Mouse (Mus musculus): ENCODE measurements at regions not wholly inside any gene's neighbourhood (a gene's known extent, or its start where the extent isn't known, plus 50 kb on each side); places are given as distances from the start of the nearest gene placed in this dataset.

DNA sequence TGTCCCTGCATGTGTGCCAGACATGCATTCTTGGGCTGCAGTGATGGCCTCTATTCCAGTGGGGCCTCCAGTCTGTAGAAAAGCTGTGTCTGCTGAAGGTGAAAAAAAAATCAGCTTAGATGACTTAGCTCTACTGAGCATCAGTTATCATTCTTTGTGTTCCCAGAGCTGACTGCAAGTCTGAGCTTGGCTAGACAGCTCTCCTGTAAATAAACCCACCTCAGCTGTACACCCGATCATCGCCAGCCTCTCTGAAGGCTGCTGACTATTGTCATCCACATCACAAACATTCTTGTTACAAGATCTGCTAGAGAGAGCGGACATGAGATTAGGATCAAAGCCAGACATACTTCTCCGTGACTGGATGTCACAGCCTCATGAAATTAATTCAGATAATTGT lies 504.2 kb downstream of the Dcdc2c start:
- no peak for ATAC-seq
- H3K4me1 ChIP-seq: no peaks in the 10 kb centered on the region
- WGBS (ENCODE audit: insufficient replicate concordance): 59% methylated on average over 4 of the region's 4 CpGs

GRCm38 (mm10) chr12:28038161-28038911 lies 513.9 kb downstream of the Dcdc2c start:
- Histone ChIP-seq H3K4me3 (no peak overlapping the region), H3K27me3 (replicated peaks) (no peaks in the 10 kb centered on the region), H3K9ac (no peak overlapping the region), H3K4me1 (no peaks in the 10 kb centered on the region), H3K36me3 (no peaks in the 10 kb centered on the region), H3K4me2 (no peak overlapping the region), H3K27ac (no peak overlapping the region), H3K9me3 (replicated peaks) (no peaks in the 10 kb centered on the region)
- ATAC-seq: no peak
- WGBS (ENCODE audit: insufficient replicate concordance): 55% methylated on average over 7 of the region's 7 CpGs

More for the DNA sequence above, 504.2 kb downstream of the Dcdc2c start:
- no peaks in the 10 kb centered on the region for H3K36me3 ChIP-seq
- no peak overlapping the region for H3K9ac ChIP-seq
- no peak overlapping the region for H3K4me3 ChIP-seq
- no peaks in the 10 kb centered on the region for H3K9me3 ChIP-seq (replicated peaks)
- H3K27ac ChIP-seq: no peak overlapping the region
- no peaks in the 10 kb centered on the region for H3K27me3 ChIP-seq (replicated peaks)
- no peak overlapping the region for H3K4me2 ChIP-seq

DNA sequence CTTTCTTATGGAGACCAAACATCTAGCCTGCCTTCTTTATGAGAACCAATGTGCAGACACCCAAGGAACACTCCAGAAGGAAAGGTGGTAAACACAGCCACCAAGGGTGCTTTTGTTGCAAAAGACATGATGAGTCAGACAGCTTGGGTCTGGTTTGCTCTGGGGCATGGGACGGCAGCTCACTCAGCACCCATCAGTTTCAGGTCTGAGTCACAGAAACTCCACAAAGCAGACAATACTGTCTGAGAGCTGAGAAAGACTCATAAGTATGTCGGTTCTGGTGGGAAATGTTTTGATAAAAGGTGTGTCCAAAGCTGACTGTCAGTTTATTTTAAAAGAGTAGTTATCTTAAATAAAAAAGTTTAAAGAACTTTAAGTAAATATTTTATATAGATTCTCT lies 553.0 kb downstream of the Dcdc2c start:
- ATAC-seq: no peak
- Histone ChIP-seq H3K27ac (no peak overlapping the region), H3K4me2 (no peak overlapping the region), H3K4me3 (no peak overlapping the region), H3K9me3 (replicated peaks) (no peaks in the 10 kb centered on the region), H3K4me1 (no peaks in the 10 kb centered on the region), H3K9ac (no peak overlapping the region), H3K27me3 (replicated peaks) (no peaks in the 10 kb centered on the region), H3K36me3 (no peaks in the 10 kb centered on the region)
- WGBS (ENCODE audit: insufficient replicate concordance): 68% methylated on average over 2 of the region's 2 CpGs

GRCm38 (mm10) chr12:27992152-27992551 lies 560.0 kb downstream of the Dcdc2c start:
- H3K4me2 ChIP-seq: no peak overlapping the region
- H3K9me3 ChIP-seq (replicated peaks): no peaks in the 10 kb centered on the region
- H3K36me3 ChIP-seq: no peaks in the 10 kb centered on the region
- no peak overlapping the region for H3K9ac ChIP-seq
- ATAC-seq: no peak
- no peaks in the 10 kb centered on the region for H3K4me1 ChIP-seq
- no peak overlapping the region for H3K27ac ChIP-seq
- no peaks in the 10 kb centered on the region for H3K27me3 ChIP-seq (replicated peaks)
- 24% methylated on average over 3 of the region's 3 CpGs for WGBS (ENCODE audit: insufficient replicate concordance)
- H3K4me3 ChIP-seq: no peak overlapping the region

- Histone ChIP-seq H3K27me3 (replicated peaks) (no peaks in the 10 kb centered on the region), H3K4me3 (no peak overlapping the region), H3K9ac (no peak overlapping the region), H3K4me1 (no peaks in the 10 kb centered on the region), H3K27ac (no peak overlapping the region), H3K36me3 (no peaks in the 10 kb centered on the region), H3K9me3 (replicated peaks) (no peaks in the 10 kb centered on the region), H3K4me2 (no peak overlapping the region)
- 74% methylated on average over 3 of the region's 3 CpGs for WGBS (ENCODE audit: insufficient replicate concordance)
- no peak for ATAC-seq
Observed at GRCm38 (mm10) chr12:27984261-27984841, 567.8 kb downstream of the Dcdc2c start.

- H3K27me3 ChIP-seq (replicated peaks): no peaks in the 10 kb centered on the region
- H3K4me1 ChIP-seq: no peaks in the 10 kb centered on the region
- no peak overlapping the region for H3K27ac ChIP-seq
- no peak for ATAC-seq
- no peak overlapping the region for H3K4me2 ChIP-seq
- no peaks in the 10 kb centered on the region for H3K36me3 ChIP-seq
- no peaks in the 10 kb centered on the region for H3K9me3 ChIP-seq (replicated peaks)
- H3K4me3 ChIP-seq: no peak overlapping the region
- WGBS (ENCODE audit: insufficient replicate concordance): 64% methylated on average over 8 of the region's 8 CpGs
- H3K9ac ChIP-seq: no peak overlapping the region
Observed at GRCm38 (mm10) chr12:27978257-27978931, 573.8 kb downstream of the Dcdc2c start.

- Histone ChIP-seq H3K9ac (no peak overlapping the region), H3K36me3 (no peaks in the 10 kb centered on the region), H3K4me1 (no peaks in the 10 kb centered on the region), H3K27ac (no peak overlapping the region), H3K4me2 (no peak overlapping the region), H3K4me3 (no peak overlapping the region), H3K9me3 (replicated peaks) (no peaks in the 10 kb centered on the region), H3K27me3 (replicated peaks) (no peaks in the 10 kb centered on the region)
- no peak for ATAC-seq
- WGBS (ENCODE audit: insufficient replicate concordance): 57% methylated on average over 9 of the region's 9 CpGs
Observed at GRCm38 (mm10) chr12:27977548-27978256, 574.5 kb downstream of the Dcdc2c start.

GRCm38 (mm10) chr12:27962908-27963307 lies 589.3 kb downstream of the Dcdc2c start:
- no peaks in the 10 kb centered on the region for H3K9me3 ChIP-seq (replicated peaks)
- WGBS (ENCODE audit: insufficient replicate concordance): 51% methylated on average over 3 of the region's 3 CpGs
- H3K36me3 ChIP-seq: no peaks in the 10 kb centered on the region

GRCm38 (mm10) chr12:27960064-27960463 lies 592.1 kb downstream of the Dcdc2c start:
- Histone ChIP-seq H3K27me3 (replicated peaks) (no peaks in the 10 kb centered on the region), H3K36me3 (no peaks in the 10 kb centered on the region), H3K27ac (no peak overlapping the region), H3K4me1 (no peaks in the 10 kb centered on the region), H3K4me2 (no peak overlapping the region), H3K9me3 (replicated peaks) (no peaks in the 10 kb centered on the region), H3K9ac (no peak overlapping the region), H3K4me3 (no peak overlapping the region)
- WGBS (ENCODE audit: insufficient replicate concordance): 45% methylated on average over 6 of the region's 6 CpGs
- ATAC-seq: no peak

More at GRCm38 (mm10) chr12:27962908-27963307, 589.3 kb downstream of the Dcdc2c start:
- Histone ChIP-seq H3K4me1 (no peaks in the 10 kb centered on the region), H3K27ac (no peak overlapping the region), H3K4me3 (no peak overlapping the region), H3K27me3 (replicated peaks) (no peaks in the 10 kb centered on the region), H3K4me2 (no peak overlapping the region), H3K9ac (no peak overlapping the region)
- ATAC-seq: no peak

DNA sequence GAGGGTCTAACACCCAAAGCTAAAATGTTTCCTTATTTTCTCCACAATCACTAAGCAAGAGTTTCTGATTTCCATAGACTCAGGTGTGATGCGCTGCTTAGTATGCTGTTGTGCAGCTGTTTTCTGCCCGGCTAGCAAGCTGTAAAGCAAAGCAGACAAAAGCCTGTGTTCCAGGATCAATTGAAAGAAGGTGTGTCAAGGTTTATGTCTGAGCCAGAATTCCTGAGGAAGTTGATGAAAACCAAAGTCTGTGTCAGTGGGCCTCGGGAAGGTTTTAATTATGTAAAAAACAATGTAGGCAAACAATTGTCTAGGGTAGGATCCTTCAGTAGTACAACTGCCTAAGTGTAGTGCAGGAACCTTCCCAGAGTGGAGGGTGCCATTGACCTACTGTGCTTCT lies 604.6 kb downstream of the Dcdc2c start:
- no peak overlapping the region for H3K4me3 ChIP-seq
- no peaks in the 10 kb centered on the region for H3K9me3 ChIP-seq (replicated peaks)
- no peak overlapping the region for H3K27ac ChIP-seq
- no peak overlapping the region for H3K4me2 ChIP-seq
- no peaks in the 10 kb centered on the region for H3K27me3 ChIP-seq (replicated peaks)
- no peaks in the 10 kb centered on the region for H3K36me3 ChIP-seq
- WGBS (ENCODE audit: insufficient replicate concordance): 59% methylated on average over 3 of the region's 3 CpGs
- H3K9ac ChIP-seq: no peak overlapping the region
- no peaks in the 10 kb centered on the region for H3K4me1 ChIP-seq
- ATAC-seq: no peak

GRCm38 (mm10) chr12:27946866-27947459 lies 604.6 kb upstream of the Sox11 start:
- no peak overlapping the region for H3K4me2 ChIP-seq
- H3K27me3 ChIP-seq (replicated peaks): no peaks in the 10 kb centered on the region
- no peak overlapping the region for H3K4me3 ChIP-seq
- no peak for ATAC-seq
- H3K4me1 ChIP-seq: no peaks in the 10 kb centered on the region
- no peaks in the 10 kb centered on the region for H3K36me3 ChIP-seq
- no peaks in the 10 kb centered on the region for H3K9me3 ChIP-seq (replicated peaks)
- 44% methylated on average over 7 of the region's 7 CpGs for WGBS (ENCODE audit: insufficient replicate concordance)
- no peak overlapping the region for H3K27ac ChIP-seq
- H3K9ac ChIP-seq: no peak overlapping the region

- H3K9me3 ChIP-seq (replicated peaks): no peaks in the 10 kb centered on the region
- no peak overlapping the region for H3K27ac ChIP-seq
- H3K36me3 ChIP-seq: no peaks in the 10 kb centered on the region
- no peak for ATAC-seq
- WGBS (ENCODE audit: insufficient replicate concordance): 46% methylated on average over 2 of the region's 2 CpGs
- H3K4me3 ChIP-seq: no peak overlapping the region
- H3K27me3 ChIP-seq (replicated peaks): no peaks in the 10 kb centered on the region
- no peaks in the 10 kb centered on the region for H3K4me1 ChIP-seq
- no peak overlapping the region for H3K9ac ChIP-seq
- no peak overlapping the region for H3K4me2 ChIP-seq
Observed at GRCm38 (mm10) chr12:27945411-27945810, 603.0 kb upstream of the Sox11 start.
